Mouse (Mus musculus) embryonic facial prominence, embryonic 13.5 days (tissue): ENCODE measurements around the gene N4bp2l1. TPM values are rescaled to one million over a fixed set of nuclear protein-coding genes. Genes with fewer than 3 reads are reported as not detected.

ENCODE experiments used
- ATAC-seq: fragments of 200-750 bp; cut with Nextera tagmentation; 2 replicates; pipeline ENCODE4 v1.8.0; 2017; ENCODE audit warnings: low read depth; ENCODE audit not compliant: insufficient number of reproducible peaks, insufficient read depth, low FRiP score, low TSS enrichment
- H3K27ac ChIP-seq: fragments of 300-500 bp; sonication (generic); 2 replicates; pipeline ENCODE4 v1.5.1; 2015; ENCODE audit warnings: moderate library complexity, mild to moderate bottlenecking, inconsistent platforms
- H3K27me3 ChIP-seq: fragments of 300-500 bp; sonication (generic); 2 replicates; pipeline ENCODE4 v1.6.1; 2015; ENCODE audit warnings: mild to moderate bottlenecking, inconsistent platforms
- H3K36me3 ChIP-seq: fragments of 300-500 bp; sonication (generic); 2 replicates; pipeline ENCODE4 v1.6.1; 2015; ENCODE audit warnings: mild to moderate bottlenecking, inconsistent platforms
- H3K4me1 ChIP-seq: fragments of 300-500 bp; sonication (generic); 2 replicates; pipeline ENCODE4 v1.6.1; 2015; ENCODE audit warnings: inconsistent platforms
- H3K4me2 ChIP-seq: fragments of 300-500 bp; sonication (generic); 2 replicates; pipeline ENCODE4 v1.6.1; 2015; ENCODE audit warnings: moderate library complexity, mild to moderate bottlenecking, inconsistent platforms
- H3K4me3 ChIP-seq: fragments of 300-500 bp; sonication (generic); 2 replicates; pipeline ENCODE4 v1.5.1; 2015; ENCODE audit warnings: mild to moderate bottlenecking, inconsistent platforms
- H3K9ac ChIP-seq: fragments of 300-500 bp; sonication (generic); 2 replicates; pipeline ENCODE4 v1.6.1; 2015; ENCODE audit warnings: mild to moderate bottlenecking, inconsistent platforms
- H3K9me3 ChIP-seq: fragments of 300-500 bp; sonication (generic); 2 replicates; pipeline ENCODE4 v1.6.1; 2016; ENCODE audit warnings: inconsistent platforms
- WGBS: fragments of 180-500 bp; shearing (Covaris S2); methylation state at CpG from one replicate; pipeline ENCODE4 v1.1.7; 2015; ENCODE audit warnings: mixed read lengths; 5-methylcytosine and 5-hydroxymethylcytosine counted together
- polyA plus RNA-seq: library from polyadenylated mRNA; unstranded; fragments of >200 nt; fragmentation: Nextera tagmentation; extraction: Ambion mirVana; gene quantifications from 2 replicates; pipeline ENCODE4 v1.2.1, GENCODE M21; 2015

The N4bp2l1 gene
- polyA plus RNA-seq, 1 experiment from 2014 or later, result 4.9 TPM

- WGBS, result 91% methylated on average over 2 of the region's 2 CpGs
- no peak for ATAC-seq
Measured at GRCm38 (mm10) chr5:150616216-150616615, 19.2 kb upstream of the N4bp2l1 start.

GRCm38 (mm10) chr5:150614054-150614453 is 17.1 kb upstream of the N4bp2l1 start:
- H3K9ac ChIP-seq, result no peak overlapping the region

More at GRCm38 (mm10) chr5:150616216-150616615, 19.2 kb upstream of the N4bp2l1 start:
- H3K9me3 ChIP-seq, result no peaks in the 10 kb centered on the region
- 0 out of 2 replicates have a peak, but pooled peaks cover 4% of the 10 kb centered on the region for H3K4me1 ChIP-seq
- no peaks in the 10 kb centered on the region for H3K27me3 ChIP-seq
- no peak overlapping the region for H3K4me2 ChIP-seq
- H3K36me3 ChIP-seq, result no peaks in the 10 kb centered on the region
- no peak overlapping the region for H3K4me3 ChIP-seq
- no peak overlapping the region for H3K9ac ChIP-seq
- H3K27ac ChIP-seq, result no peak overlapping the region

GRCm38 (mm10) chr5:150611697-150612096 is 14.7 kb upstream of the N4bp2l1 start:
- 67% methylated on average over 12 of the region's 12 CpGs for WGBS
- Histone ChIP-seq H3K27ac (no peak overlapping the region), H3K4me1 (0 out of 2 replicates have a peak, but pooled peaks cover 6% of the 10 kb centered on the region), H3K4me2 (no peak overlapping the region), H3K4me3 (no peak overlapping the region), H3K9ac (no peak overlapping the region), H3K27me3 (no peaks in the 10 kb centered on the region), H3K9me3 (no peaks in the 10 kb centered on the region), H3K36me3 (no peaks in the 10 kb centered on the region)
- no peak for ATAC-seq

More at GRCm38 (mm10) chr5:150614054-150614453, 17.1 kb upstream of the N4bp2l1 start:
- 90% methylated on average over 2 of the region's 2 CpGs for WGBS
- Histone ChIP-seq H3K4me3 (no peak overlapping the region), H3K36me3 (no peaks in the 10 kb centered on the region), H3K9me3 (no peaks in the 10 kb centered on the region), H3K4me1 (0 out of 2 replicates have a peak, but pooled peaks cover 6% of the 10 kb centered on the region), H3K4me2 (no peak overlapping the region), H3K27ac (no peak overlapping the region), H3K27me3 (no peaks in the 10 kb centered on the region)
- no peak for ATAC-seq

GRCm38 (mm10) chr5:150611136-150611535 is 14.1 kb upstream of the N4bp2l1 start:
- no peak for ATAC-seq
- H3K9ac ChIP-seq, result no peak overlapping the region
- no peak overlapping the region for H3K4me3 ChIP-seq
- no peaks in the 10 kb centered on the region for H3K36me3 ChIP-seq
- H3K9me3 ChIP-seq, result 0 out of 2 replicates have a peak, but pooled peaks cover 2% of the 10 kb centered on the region
- 48% methylated on average over 1 of the region's 1 CpGs for WGBS
- H3K4me1 ChIP-seq, result 0 out of 2 replicates have a peak, but pooled peaks cover 6% of the 10 kb centered on the region
- no peak overlapping the region for H3K27ac ChIP-seq
- no peak overlapping the region for H3K4me2 ChIP-seq
- no peaks in the 10 kb centered on the region for H3K27me3 ChIP-seq

DNA sequence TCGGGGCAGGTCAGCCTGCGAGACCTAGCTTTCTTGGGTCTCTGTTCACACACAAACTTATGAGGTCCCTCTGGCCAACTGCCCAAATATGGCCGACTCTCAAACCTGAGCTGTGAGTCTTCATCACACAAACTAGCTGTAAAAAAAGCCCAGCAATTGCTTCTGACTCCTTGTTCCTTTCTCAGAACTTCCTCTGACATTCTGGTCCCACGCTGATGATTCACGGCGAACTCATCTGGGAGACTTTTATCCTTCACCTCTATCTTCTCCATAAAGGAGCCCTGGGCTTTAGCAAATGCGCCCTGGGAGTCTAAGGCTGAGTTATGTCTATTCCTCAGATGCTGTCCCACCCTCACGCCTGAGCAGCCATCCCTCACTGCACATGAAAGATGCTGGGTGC is 10.6 kb upstream of the N4bp2l1 start:
- Histone ChIP-seq H3K4me1 (0 out of 2 replicates have a peak, but pooled peaks cover 6% of the 10 kb centered on the region), H3K27me3 (no peaks in the 10 kb centered on the region), H3K9me3 (0 out of 2 replicates have a peak, but pooled peaks cover 3% of the 10 kb centered on the region), H3K4me2 (no peak overlapping the region), H3K9ac (no peak overlapping the region), H3K4me3 (no peak overlapping the region), H3K36me3 (no peaks in the 10 kb centered on the region), H3K27ac (no peak overlapping the region)
- WGBS, result 92% methylated on average over 8 of the region's 8 CpGs
- ATAC-seq, result no peak

DNA sequence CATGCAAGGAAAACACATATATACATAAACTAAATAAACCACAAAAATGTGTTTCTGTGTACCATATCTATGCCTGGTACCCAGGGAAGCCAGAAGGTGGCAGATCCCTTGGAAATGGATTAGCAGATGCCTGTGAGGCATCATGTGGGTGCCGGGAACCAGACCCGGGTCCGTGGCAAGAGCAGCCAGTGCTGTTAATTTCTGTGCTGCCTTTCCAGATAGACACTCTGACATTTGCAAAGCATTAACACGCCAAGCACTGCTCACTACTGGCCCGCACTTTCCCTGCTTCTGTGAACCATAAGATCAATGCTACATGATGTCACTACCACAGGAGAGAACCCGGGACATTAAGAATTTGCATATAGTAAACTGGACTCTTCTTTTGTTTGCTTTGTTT is 9.1 kb upstream of the N4bp2l1 start:
- H3K9me3 ChIP-seq, result 0 out of 2 replicates have a peak, but pooled peaks cover 3% of the 10 kb centered on the region
- H3K36me3 ChIP-seq, result no peaks in the 10 kb centered on the region
- H3K4me2 ChIP-seq, result no peak overlapping the region
- H3K4me3 ChIP-seq, result no peak overlapping the region
- no peaks in the 10 kb centered on the region for H3K27me3 ChIP-seq
- 94% methylated on average over 6 of the region's 6 CpGs for WGBS
- H3K9ac ChIP-seq, result no peak overlapping the region
- peaks cover 6% of the 10 kb centered on the region; the same call in 1 of the 2 replicates for H3K4me1 ChIP-seq
- ATAC-seq, result no peak
- H3K27ac ChIP-seq, result no peak overlapping the region

- Histone ChIP-seq H3K27me3 (peaks cover 10% of the 10 kb centered on the region), H3K4me1 (peaks cover 24% of the 10 kb centered on the region), H3K9me3 (0 out of 2 replicates have a peak, but pooled peaks cover 3% of the 10 kb centered on the region), H3K36me3 (no peaks in the 10 kb centered on the region), H3K9ac (no peak overlapping the region), H3K27ac (no peak overlapping the region), H3K4me2 (no peak overlapping the region), H3K4me3 (no peak overlapping the region)
- WGBS, result 84% methylated on average over 14 of the region's 14 CpGs
- no peak for ATAC-seq
Measured at GRCm38 (mm10) chr5:150601441-150602230, 4.6 kb upstream of the N4bp2l1 start.

DNA sequence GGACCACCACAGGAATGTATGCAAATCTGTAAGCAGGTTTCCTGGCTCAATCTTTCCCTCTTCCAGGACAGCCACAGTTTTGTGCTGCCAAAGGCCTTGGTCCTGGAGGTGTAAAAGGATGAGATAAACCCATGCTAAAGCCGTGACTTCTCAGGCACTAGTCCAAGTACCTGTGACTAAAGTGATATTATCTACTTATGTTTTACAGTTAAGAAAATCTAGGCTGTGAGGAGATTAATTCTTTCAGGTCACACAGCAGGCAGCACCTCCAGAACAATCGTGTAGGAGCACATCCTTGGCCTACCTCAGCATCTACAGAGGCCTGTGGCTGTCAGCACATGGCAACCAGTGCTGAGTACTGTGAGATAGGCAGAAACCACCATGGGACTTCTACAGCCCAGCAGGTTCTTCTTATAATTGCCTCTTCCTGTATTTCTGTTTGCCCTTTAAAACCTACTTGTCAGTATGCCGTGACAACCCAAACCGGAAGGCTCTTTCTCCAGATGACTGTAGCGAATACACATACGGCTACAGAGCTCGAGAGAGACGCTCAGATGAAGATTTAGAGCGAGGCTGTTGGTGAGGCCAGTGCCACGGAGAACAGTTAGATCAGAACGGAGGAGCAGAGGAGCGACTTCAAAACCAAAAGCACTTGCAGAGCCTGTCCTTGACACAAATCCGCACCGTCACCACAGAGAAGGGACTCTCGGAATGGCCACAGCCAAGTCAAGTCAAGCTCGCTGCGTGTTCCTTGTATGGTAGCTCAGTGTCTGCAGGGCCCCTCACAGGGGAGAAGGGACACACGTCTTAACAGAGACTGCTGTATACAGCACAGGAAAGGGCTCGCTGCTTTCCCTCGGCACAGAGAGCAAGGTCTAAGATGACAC is 3.8 kb upstream of the N4bp2l1 start:
- Histone ChIP-seq H3K27ac (no peak overlapping the region), H3K36me3 (no peaks in the 10 kb centered on the region), H3K4me3 (no peak overlapping the region), H3K4me1 (peaks cover 24% of the 10 kb centered on the region), H3K4me2 (no peak overlapping the region), H3K9me3 (no peaks in the 10 kb centered on the region), H3K9ac (0 out of 2 replicates have a peak overlapping the region, but pooled peaks have one; percentile 11), H3K27me3 (peaks cover 17% of the 10 kb centered on the region)
- WGBS, result 69% methylated on average over 20 of the region's 20 CpGs
- no peak for ATAC-seq

- Histone ChIP-seq H3K27me3 (peaks cover 29% of the 10 kb centered on the region), H3K9ac (no peak overlapping the region), H3K9me3 (no peaks in the 10 kb centered on the region), H3K4me1 (peaks cover 28% of the 10 kb centered on the region), H3K27ac (no peak overlapping the region), H3K4me2 (no peak overlapping the region), H3K4me3 (no peak overlapping the region), H3K36me3 (no peaks in the 10 kb centered on the region)
- ATAC-seq, result no peak
- 56% methylated on average over 13 of the region's 13 CpGs for WGBS
Measured at GRCm38 (mm10) chr5:150599301-150600294, 2.6 kb upstream of the N4bp2l1 start.

GRCm38 (mm10) chr5:150598202-150599119 is 1.5 kb upstream of the N4bp2l1 start:
- Histone ChIP-seq H3K9me3 (no peaks in the 10 kb centered on the region), H3K4me2 (0 out of 2 replicates have a peak overlapping the region, but pooled peaks have one; percentile 5), H3K36me3 (no peaks in the 10 kb centered on the region), H3K4me1 (peaks cover 29% of the 10 kb centered on the region), H3K4me3 (no peak overlapping the region), H3K27ac (no peak overlapping the region), H3K27me3 (peaks cover 40% of the 10 kb centered on the region), H3K9ac (no peak overlapping the region)
- ATAC-seq, result no peak
- WGBS, result 48% methylated on average over 21 of the region's 21 CpGs
